Mouse (Mus musculus) forebrain, embryonic 14.5 days (tissue): ENCODE measurements around the gene Eif4g1. TPM values are rescaled to one million over a fixed set of nuclear protein-coding genes. Genes with fewer than 3 reads are reported as not detected.
"Not testable (repeated sequence)": the region's sequence is repeated elsewhere in the genome, so short reads cannot be mapped to it uniquely, and the experiment has no call there.

ENCODE experiments used
- ATAC-seq: fragments of 200-750 bp; cut with Nextera tagmentation; 2 replicates; pipeline ENCODE4 v1.8.0; 2017; ENCODE audit warnings: mild to moderate bottlenecking, moderate library complexity
- DNase-seq: peaks from one replicate; pipeline ENCODE4 v3.0.0-alpha.2; 2015; ENCODE audit warnings: low spot score
- H3K27ac ChIP-seq: fragments of 300-500 bp; sonication (generic); 2 replicates; pipeline ENCODE4 v1.5.1; 2014; ENCODE audit warnings: low read depth, mild to moderate bottlenecking, control low read depth, low read length, moderate library complexity
- H3K27me3 ChIP-seq: fragments of 300-500 bp; sonication (generic); replicated peaks from 2 replicates; pipeline ENCODE4 v1.6.1; 2014; ENCODE audit warnings: low read length, control low read depth, mixed read lengths; ENCODE audit not compliant: control insufficient read depth, insufficient read depth
- H3K36me3 ChIP-seq: fragments of 300-500 bp; sonication (generic); 2 replicates; pipeline ENCODE4 v1.6.1; 2014; ENCODE audit warnings: low read length, control low read depth; ENCODE audit not compliant: control insufficient read depth, insufficient read depth
- H3K4me1 ChIP-seq: fragments of 300-500 bp; sonication (generic); 2 replicates; pipeline ENCODE4 v1.6.1; 2014; ENCODE audit warnings: antibody characterized with exemption, low read length, control low read depth; ENCODE audit not compliant: control insufficient read depth, insufficient read depth
- H3K4me2 ChIP-seq: fragments of 300-500 bp; sonication (generic); 2 replicates; pipeline ENCODE4 v1.6.1; 2014; ENCODE audit warnings: mild to moderate bottlenecking, control low read depth, low read length
- H3K4me3 ChIP-seq: fragments of 300-500 bp; sonication (generic); 2 replicates; pipeline ENCODE4 v1.5.1; 2014; ENCODE audit warnings: low read depth, low read length, control low read depth
- H3K9ac ChIP-seq: fragments of 300-500 bp; sonication (generic); 2 replicates; pipeline ENCODE4 v1.6.1; 2014; ENCODE audit warnings: mild to moderate bottlenecking, low read length, control low read depth, moderate library complexity
- H3K9me3 ChIP-seq: fragments of 300-500 bp; sonication (generic); replicated peaks from 2 replicates; pipeline ENCODE4 v1.6.1; 2016; ENCODE audit warnings: low read length, control low read depth, mixed read lengths; ENCODE audit not compliant: control insufficient read depth
- WGBS: fragments of 180-500 bp; shearing (Covaris S2); extraction: QIAGEN DNeasy Blood & Tissue Kit; methylation state at CpG from one replicate; pipeline ENCODE4 v1.1.7; 2014; 5-methylcytosine and 5-hydroxymethylcytosine counted together
- polyA plus RNA-seq: library from polyadenylated mRNA; unstranded; fragments of >200 nt; fragmentation: Nextera tagmentation; extraction: Ambion mirVana; gene quantifications from 2 replicates; pipeline ENCODE4 v1.2.1, GENCODE M21; 2014

The Eif4g1 gene
- 97.6 and 109 TPM in 2 replicates for polyA plus RNA-seq

- H3K9ac ChIP-seq = not testable (repeated sequence)
- WGBS = 94% methylated on average over 2 of the region's 6 CpGs
These were observed at the start of gene Eif4g1 for GRCm38 (mm10) chr16:20668013-20668412. Eif4g1 (plus strand) TSS chr16:20668313.

GRCm38 (mm10) chr16:20619541-20620398 lies 48.3 kb upstream of the Eif4g1 start:
- DNase-seq (peak; percentile 39), ATAC-seq (peak; percentile 15)

More at GRCm38 (mm10) chr16:20668013-20668412, at the start of gene Eif4g1:
- DNase-seq, H3K4me3 ChIP-seq, H3K27me3 ChIP-seq, H3K9me3 ChIP-seq, H3K27ac ChIP-seq, H3K4me2 ChIP-seq, ATAC-seq, H3K4me1 ChIP-seq: not testable (repeated sequence)
- peaks cover 18% of the 10 kb centered on the region; the same call in 1 of the 2 replicates for H3K36me3 ChIP-seq

GRCm38 (mm10) chr16:20620399-20620735 lies 47.7 kb upstream of the Eif4g1 start:
- H3K36me3 ChIP-seq = peaks cover 5% of the 10 kb centered on the region; the same call in 1 of the 2 replicates
- H3K27ac ChIP-seq = peak overlapping the region; percentile 89; the same call in 1 of the 2 replicates
- no peak for DNase-seq
- H3K9me3 ChIP-seq = no peaks in the 10 kb centered on the region
- ATAC-seq = peak; percentile 1; the same call in 1 of the 2 replicates
- H3K9ac ChIP-seq = peak overlapping the region; percentile 86
- peaks cover 6% of the 10 kb centered on the region for H3K4me1 ChIP-seq
- H3K4me3 ChIP-seq = peak overlapping the region; percentile 80
- peak overlapping the region; percentile 82 for H3K4me2 ChIP-seq
- WGBS = under 1% methylated on average over 9 of the region's 9 CpGs
- H3K27me3 ChIP-seq = no peaks in the 10 kb centered on the region

More at GRCm38 (mm10) chr16:20619541-20620398, 48.3 kb upstream of the Eif4g1 start:
- H3K9me3 ChIP-seq = no peaks in the 10 kb centered on the region
- peak overlapping the region; percentile 80 for H3K4me3 ChIP-seq
- H3K27me3 ChIP-seq = no peaks in the 10 kb centered on the region
- H3K4me1 ChIP-seq = peaks cover 6% of the 10 kb centered on the region
- peak overlapping the region; percentile 89; the same call in 1 of the 2 replicates for H3K27ac ChIP-seq
- peak overlapping the region; percentile 82 for H3K4me2 ChIP-seq
- under 1% methylated on average over 75 of the region's 83 CpGs for WGBS
- peaks cover 5% of the 10 kb centered on the region; the same call in 1 of the 2 replicates for H3K36me3 ChIP-seq
- peak overlapping the region; percentile 86 for H3K9ac ChIP-seq

GRCm38 (mm10) chr16:20620751-20621190 lies 47.3 kb upstream of the Eif4g1 start:
- peak overlapping the region; percentile 89 for H3K27ac ChIP-seq
- DNase-seq (peak; percentile 50), ATAC-seq (peak; percentile 33)
- H3K27me3 ChIP-seq = no peaks in the 10 kb centered on the region
- H3K36me3 ChIP-seq = peaks cover 5% of the 10 kb centered on the region; the same call in 1 of the 2 replicates
- peak overlapping the region; percentile 82 for H3K4me2 ChIP-seq
- peak overlapping the region; percentile 80 for H3K4me3 ChIP-seq
- H3K9me3 ChIP-seq = no peaks in the 10 kb centered on the region
- H3K4me1 ChIP-seq = peaks cover 6% of the 10 kb centered on the region
- under 1% methylated on average over 32 of the region's 32 CpGs for WGBS
- H3K9ac ChIP-seq = peak overlapping the region; percentile 86

GRCm38 (mm10) chr16:20621191-20621990 lies 46.7 kb upstream of the Eif4g1 start, which contains the start of gene Camk2n2:
Camk2n2 (minus strand) TSS chr16:20621287.
- peak; percentile 61 for ATAC-seq
- WGBS = under 1% methylated on average over 72 of the region's 92 CpGs
- peak within 1 kb of the TSS; percentile 89 for H3K27ac ChIP-seq

GRCm38 (mm10) chr16:20621991-20622685 lies 46.0 kb upstream of the Eif4g1 start:
- Histone ChIP-seq H3K36me3 (peaks cover 5% of the 10 kb centered on the region; the same call in 1 of the 2 replicates), H3K4me1 (peaks cover 6% of the 10 kb centered on the region), H3K4me3 (peak overlapping the region; percentile 80), H3K4me2 (peak overlapping the region; percentile 82), H3K27me3 (no peaks in the 10 kb centered on the region), H3K9ac (peak overlapping the region; percentile 86), H3K9me3 (no peaks in the 10 kb centered on the region), H3K27ac (peak overlapping the region; percentile 89)
- ATAC-seq (peak; percentile 57), DNase-seq (peak; percentile 81)
- WGBS = under 1% methylated on average over 37 of the region's 37 CpGs

More at GRCm38 (mm10) chr16:20621191-20621990, 46.7 kb upstream of the Eif4g1 start, which contains the start of gene Camk2n2:
- peak; percentile 67 for DNase-seq
- H3K4me2 ChIP-seq = peak within 1 kb of the TSS; percentile 82
- no peaks in the 10 kb centered on the region for H3K27me3 ChIP-seq
- peaks cover 6% of the 10 kb centered on the region for H3K4me1 ChIP-seq
- H3K4me3 ChIP-seq = peak within 1 kb of the TSS; percentile 80
- peak within 1 kb of the TSS; percentile 86 for H3K9ac ChIP-seq
- H3K36me3 ChIP-seq = peaks cover 5% of the 10 kb centered on the region; the same call in 1 of the 2 replicates
- no peaks in the 10 kb centered on the region for H3K9me3 ChIP-seq

- H3K9ac ChIP-seq = no peak overlapping the region
- 5% methylated on average over 2 of the region's 2 CpGs for WGBS
- H3K9me3 ChIP-seq = no peaks in the 10 kb centered on the region
- peak overlapping the region; percentile 82; the same call in 1 of the 2 replicates for H3K4me2 ChIP-seq
- H3K4me1 ChIP-seq = peaks cover 6% of the 10 kb centered on the region
- ATAC-seq (no peak), DNase-seq (peak; percentile 14)
- H3K27me3 ChIP-seq = no peaks in the 10 kb centered on the region
- H3K4me3 ChIP-seq = no peak overlapping the region
- H3K27ac ChIP-seq = no peak overlapping the region
- no peaks in the 10 kb centered on the region for H3K36me3 ChIP-seq
These were observed 44.9 kb upstream of the Eif4g1 start for GRCm38 (mm10) chr16:20623211-20623610.
